Mouse (Mus musculus): ENCODE measurements around the gene Plod3. TPM values are rescaled to one million over a fixed set of nuclear protein-coding genes. Genes with fewer than 3 reads are reported as not detected.

The Plod3 gene
- polyA plus RNA-seq (2012; rRNA removed), result 46.7 and 47.3 TPM in 2 replicates

DNA sequence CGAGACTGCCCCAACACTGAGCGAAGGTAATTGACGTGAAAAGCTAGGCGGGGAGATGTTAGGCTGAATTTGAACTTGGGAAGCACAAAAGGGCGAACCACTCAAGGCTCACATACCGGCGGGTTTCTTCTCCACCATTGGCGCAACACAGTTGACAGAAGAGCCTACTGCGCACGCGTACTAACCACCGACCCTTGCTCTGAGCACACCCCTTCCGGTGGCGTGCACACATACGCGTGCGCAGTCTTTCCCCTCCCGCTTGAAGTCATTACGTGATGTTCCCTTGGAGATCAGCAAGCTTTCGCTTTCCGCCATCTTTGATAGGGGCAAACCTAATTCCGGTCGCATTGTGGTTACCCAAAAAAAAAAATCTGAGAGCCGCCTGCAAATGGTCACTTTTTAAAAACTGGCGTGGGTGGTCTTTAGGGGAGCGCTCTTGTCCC is at the start of gene Plod3:
TSS of gene Plod3 (plus strand) at position 325 of the 443 bp plus-strand sequence.

DNA sequence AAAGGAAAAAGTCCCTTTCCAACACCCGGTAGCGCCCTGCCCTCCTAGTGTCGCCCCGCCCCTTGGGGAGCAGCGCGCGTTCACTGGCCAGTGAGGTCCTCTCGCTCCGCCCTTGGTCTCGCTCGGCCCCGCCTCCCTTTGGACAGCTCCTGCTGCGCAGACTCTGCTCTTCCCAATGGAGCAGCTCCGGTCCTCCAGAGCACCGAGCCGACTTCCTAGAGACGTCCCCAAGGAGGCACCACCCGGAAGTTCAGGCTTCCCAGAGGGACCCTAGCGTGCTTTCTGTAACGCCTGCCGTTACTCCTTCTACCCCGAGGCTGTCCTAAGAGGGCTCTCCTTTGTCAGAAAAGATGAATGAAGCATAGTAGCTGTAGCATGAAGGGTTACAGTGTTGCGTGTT is 33.8 kb upstream of the Plod3 start, which contains the start of gene Fis1:
TSS of gene Fis1 (plus strand) at position 261 of the 400 bp plus-strand sequence.

DNA sequence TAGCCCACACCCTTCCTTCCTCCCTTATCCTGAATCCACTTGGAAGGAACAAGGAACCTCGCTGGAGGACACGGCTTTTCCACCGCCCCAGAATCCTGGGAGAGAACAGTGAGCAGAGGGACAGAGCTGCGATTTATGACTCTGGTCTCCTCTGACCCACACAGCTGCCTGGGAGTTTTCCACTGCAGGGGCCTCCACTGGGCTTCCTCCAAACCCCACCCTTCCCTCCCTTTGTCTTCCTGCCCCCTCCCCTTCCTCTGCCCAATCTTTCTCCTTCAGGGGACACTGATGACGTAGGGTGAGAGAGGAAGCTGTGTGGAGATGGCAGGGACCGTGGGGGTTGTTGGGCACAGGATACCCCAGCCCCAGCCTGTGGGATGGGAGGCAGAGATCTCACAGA is 20.5 kb upstream of the Plod3 start, which contains the start of gene Cldn15:
TSS of gene Cldn15 (plus strand) at position 286 of the 400 bp plus-strand sequence.

DNA sequence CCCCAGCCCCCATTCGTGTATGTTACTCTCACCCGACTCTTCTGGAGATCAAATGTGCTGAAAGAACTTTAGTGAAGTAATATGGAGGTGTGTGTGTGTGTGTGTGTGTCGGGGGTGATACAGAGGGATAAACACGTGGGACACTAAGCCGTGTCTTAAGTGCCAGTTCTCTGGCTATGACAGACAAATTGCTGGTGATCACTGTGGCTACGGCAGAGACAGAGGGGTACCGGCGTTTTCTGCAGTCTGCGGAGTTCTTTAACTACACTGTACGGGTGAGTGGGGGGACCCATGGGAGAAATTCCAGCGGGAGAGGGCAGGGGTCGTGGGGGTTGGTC is 1.1 kb downstream of the Plod3 start, which contains the start of gene Znhit1:
TSS of gene Znhit1 (minus strand) at position 88 of the 338 bp plus-strand sequence.

DNA sequence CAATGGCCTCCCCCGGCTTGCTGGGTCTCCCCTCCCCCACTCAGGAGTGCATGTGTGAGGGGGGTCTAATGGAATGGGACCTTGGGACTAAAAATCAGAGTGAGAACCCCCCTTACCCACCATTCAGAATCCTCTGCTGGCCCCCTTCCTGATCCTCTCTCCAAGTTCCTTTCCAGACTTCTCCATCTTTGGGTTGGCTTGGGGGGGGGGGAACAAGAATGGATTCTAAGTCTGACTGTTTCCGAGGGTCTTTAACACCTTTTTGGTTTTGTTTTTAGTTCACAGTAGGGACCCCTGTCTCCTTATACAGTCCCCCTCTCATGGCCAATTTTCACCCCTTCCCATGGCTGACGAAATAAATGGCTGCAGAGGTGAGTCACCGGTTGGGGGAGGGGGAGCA is 39.3 kb downstream of the Plod3 start, which contains the start of gene Vgf:
TSS of gene Vgf (plus strand) at position 301 of the 400 bp plus-strand sequence.

DNA sequence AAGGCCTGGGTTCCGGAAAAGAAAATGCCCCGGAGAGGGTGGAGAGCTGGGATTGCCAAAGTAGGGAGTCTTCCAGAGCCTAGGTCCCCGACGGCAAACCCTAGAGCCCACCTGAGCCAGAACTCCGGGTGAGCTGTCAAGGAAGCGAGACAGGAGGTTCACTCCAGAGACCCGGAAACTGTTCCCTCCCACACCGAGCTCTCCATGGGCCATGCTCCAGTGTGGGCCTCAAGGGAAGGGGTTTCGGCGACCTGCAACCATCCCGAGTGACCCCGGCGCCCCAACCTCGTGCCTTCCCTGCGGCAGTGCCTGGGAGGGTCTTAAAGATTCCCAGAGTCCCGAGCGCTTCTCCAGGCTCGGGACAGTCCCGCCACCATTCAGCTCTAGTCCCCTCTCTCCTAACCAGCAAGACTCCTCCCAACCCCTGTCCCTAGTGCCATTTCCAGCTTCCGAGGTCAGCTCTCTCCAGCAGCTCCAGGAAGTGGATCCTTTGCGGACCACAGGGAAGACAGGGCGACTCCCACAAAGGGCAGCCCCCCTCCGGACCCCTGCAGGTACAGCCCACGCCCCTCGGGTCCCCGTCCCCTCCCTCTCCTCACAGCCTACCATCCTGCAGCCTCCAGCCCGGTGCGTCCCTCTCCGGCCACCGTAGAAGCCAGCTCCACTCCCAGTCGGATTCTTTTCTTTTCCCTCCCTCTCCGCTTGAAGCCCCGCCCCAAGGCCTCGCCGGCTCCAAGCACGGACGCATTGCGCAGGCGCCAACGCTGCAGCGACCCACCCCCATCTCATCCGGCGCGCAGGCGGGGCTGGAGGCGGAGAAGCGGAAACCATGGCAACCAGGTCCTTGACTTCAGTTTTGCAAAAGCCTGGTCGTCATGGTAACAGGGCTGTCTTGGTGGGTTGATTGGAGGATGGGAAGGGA is 58.8 kb downstream of the Plod3 start, which contains the start of gene Ap1s1:
TSS of gene Ap1s1 (minus strand) at position 734 of the 922 bp plus-strand sequence.

Other genes starting within 250 kb of the Plod3 start
- gene Col26a1, start 103.8 kb upstream of the Plod3 start, polyA plus RNA-seq (2012; rRNA removed), result 0.27 and 2.0 TPM in 2 replicates
- 7.9 and 8.7 TPM in 2 replicates for gene Ift22, start 78.9 kb upstream of the Plod3 start, polyA plus RNA-seq (2012; rRNA removed)
- 159 and 165 TPM in 2 replicates for gene Fis1, start 33.7 kb upstream of the Plod3 start, polyA plus RNA-seq (2012; rRNA removed)
- gene Cldn15, start 20.4 kb upstream of the Plod3 start, polyA plus RNA-seq (2012; rRNA removed), result 178 and 190 TPM in 2 replicates
- 101 and 108 TPM in 2 replicates for gene Znhit1, start 1.0 kb downstream of the Plod3 start, polyA plus RNA-seq (2012; rRNA removed)
- 1.5 and 1.7 TPM in 2 replicates for gene Vgf, start 39.4 kb downstream of the Plod3 start, polyA plus RNA-seq (2012; rRNA removed)
- 68.4 and 82.9 TPM in 2 replicates for gene Ap1s1, start 59.1 kb downstream of the Plod3 start, polyA plus RNA-seq (2012; rRNA removed)
- 2.0 and 4.1 TPM in 2 replicates for gene Serpine1, start 85.2 kb downstream of the Plod3 start, polyA plus RNA-seq (2012; rRNA removed)
- gene Trim56, start 129.2 kb downstream of the Plod3 start, polyA plus RNA-seq (2012; rRNA removed), result 15.4 and 16.4 TPM in 2 replicates
- 959 and 1,230 TPM in 2 replicates for gene Muc3, start 162.3 kb downstream of the Plod3 start, polyA plus RNA-seq (2012; rRNA removed)
- 143 and 195 TPM in 2 replicates for gene Muc3a, start 225.4 kb downstream of the Plod3 start, polyA plus RNA-seq (2012; rRNA removed)

Data from colon, adult 2 months (tissue).